Mouse (Mus musculus) liver, postnatal 0 days (tissue): ENCODE results near the gene Gm20388. TPM values are rescaled to one million over a fixed set of nuclear protein-coding genes. Genes with fewer than 3 reads are reported as not detected.

Source experiments
- ATAC-seq: fragments of 200-750 bp; cut with Nextera tagmentation; 2 replicates; pipeline ENCODE4 v1.8.0; 2017; ENCODE audit warnings: mild to moderate bottlenecking, moderate library complexity
- DNase-seq: peaks from one replicate; pipeline ENCODE4 v3.0.0-alpha.2; 2016
- H3K27ac ChIP-seq: fragments of 300-500 bp; sonication (generic); 2 replicates; pipeline ENCODE4 v1.5.1; 2014; ENCODE audit warnings: antibody characterized with exemption, moderate library complexity, mild to moderate bottlenecking, low read depth
- H3K27me3 ChIP-seq: fragments of 300-500 bp; sonication (generic); 2 replicates; pipeline ENCODE4 v1.6.1; 2014; ENCODE audit warnings: low read length, control low read depth, mixed read lengths; ENCODE audit not compliant: insufficient read depth
- H3K36me3 ChIP-seq: fragments of 300-500 bp; sonication (generic); replicated peaks from 2 replicates; pipeline ENCODE4 v1.6.1; 2014; ENCODE audit warnings: mild to moderate bottlenecking, control low read depth, low read length, moderate library complexity, mixed read lengths; ENCODE audit not compliant: insufficient read depth
- H3K4me1 ChIP-seq: fragments of 300-500 bp; sonication (generic); 2 replicates; pipeline ENCODE4 v1.6.1; 2014; ENCODE audit warnings: antibody characterized with exemption, mild to moderate bottlenecking, control low read depth; ENCODE audit not compliant: insufficient read depth
- H3K4me2 ChIP-seq: fragments of 300-500 bp; sonication (generic); 2 replicates; pipeline ENCODE4 v1.6.1; 2014; ENCODE audit warnings: low read depth, mild to moderate bottlenecking, low read length, moderate library complexity, mixed read lengths
- H3K4me3 ChIP-seq: fragments of 300-500 bp; sonication (generic); 2 replicates; pipeline ENCODE4 v1.5.1; 2014; ENCODE audit warnings: low read depth, low read length
- H3K9ac ChIP-seq: fragments of 300-500 bp; sonication (generic); replicated peaks from 2 replicates; pipeline ENCODE4 v1.6.1; 2014; ENCODE audit warnings: mild to moderate bottlenecking, moderate library complexity
- H3K9me3 ChIP-seq: fragments of 300-500 bp; sonication (generic); 2 replicates; pipeline ENCODE4 v1.6.1; 2016; ENCODE audit warnings: mild to moderate bottlenecking, control low read depth, low read length, mixed read lengths
- CTCF ChIP-seq: sonication (generic); IDR thresholded peaks from 2 replicates; pipeline ENCODE4 v1.5.1; 2016; ENCODE audit warnings: antibody characterized with exemption, low read depth
- EP300 ChIP-seq: IDR thresholded peaks from 2 replicates; pipeline ENCODE4 v1.6.1; 2016; ENCODE audit warnings: antibody characterized with exemption, low read depth, mild to moderate bottlenecking
- WGBS: fragments of 180-500 bp; shearing (Covaris S2); extraction: QIAGEN DNeasy Blood & Tissue Kit; methylation state at CpG from one replicate; pipeline ENCODE4 v1.1.7; 2014; ENCODE audit not compliant: insufficient replicate concordance; 5-methylcytosine and 5-hydroxymethylcytosine counted together
- polyA plus RNA-seq: library from polyadenylated mRNA; unstranded; fragments of >200 nt; fragmentation: Nextera tagmentation; extraction: Ambion mirVana; gene quantifications from 2 replicates; pipeline ENCODE4 v1.2.1, GENCODE M21; 2015

The Gm20388 gene
- polyA plus RNA-seq, 1 experiment from 2014 or later = not detected

GRCm38 (mm10) chr8:119933681-119934080 lies 23.0 kb downstream of the Gm20388 start:
- H3K27ac ChIP-seq = no peak overlapping the region
- WGBS = 80% methylated on average over 4 of the region's 4 CpGs
- H3K4me2 ChIP-seq = no peak overlapping the region
- peaks cover 31% of the 10 kb centered on the region for H3K36me3 ChIP-seq
- H3K4me3 ChIP-seq = no peak overlapping the region
- DNase-seq (no peak), ATAC-seq (no peak)
- no peak overlapping the region for H3K9ac ChIP-seq
- no peaks in the 10 kb centered on the region for H3K9me3 ChIP-seq
- TF ChIP-seq EP300 (no peak), CTCF (no peak)
- 0 out of 2 replicates have a peak, but pooled peaks cover 2% of the 10 kb centered on the region for H3K4me1 ChIP-seq
- no peaks in the 10 kb centered on the region for H3K27me3 ChIP-seq

- no peak overlapping the region for H3K4me3 ChIP-seq
- WGBS = 70% methylated on average over 6 of the region's 6 CpGs
- no peak overlapping the region for H3K4me2 ChIP-seq
- H3K9ac ChIP-seq = no peak overlapping the region
- H3K27ac ChIP-seq = no peak overlapping the region
- H3K9me3 ChIP-seq = no peaks in the 10 kb centered on the region
- no peaks in the 10 kb centered on the region for H3K27me3 ChIP-seq
- no peak for TF ChIP-seq CTCF
- no peak for TF ChIP-seq EP300
- ATAC-seq (no peak), DNase-seq (no peak)
- 0 out of 2 replicates have a peak, but pooled peaks cover 2% of the 10 kb centered on the region for H3K4me1 ChIP-seq
- H3K36me3 ChIP-seq = peaks cover 39% of the 10 kb centered on the region
Measured at GRCm38 (mm10) chr8:119935541-119935940, 24.9 kb downstream of the Gm20388 start.

GRCm38 (mm10) chr8:119938481-119938880 lies 27.8 kb downstream of the Gm20388 start:
- Histone ChIP-seq H3K4me1 (0 out of 2 replicates have a peak, but pooled peaks cover 2% of the 10 kb centered on the region), H3K27me3 (no peaks in the 10 kb centered on the region), H3K27ac (no peak overlapping the region), H3K9me3 (no peaks in the 10 kb centered on the region), H3K4me3 (no peak overlapping the region), H3K4me2 (no peak overlapping the region), H3K9ac (no peak overlapping the region), H3K36me3 (peaks cover 51% of the 10 kb centered on the region)
- WGBS = 88% methylated on average over 7 of the region's 7 CpGs
- ATAC-seq (no peak), DNase-seq (no peak)
- TF ChIP-seq CTCF (no peak), EP300 (no peak)

- 67% methylated on average over 2 of the region's 2 CpGs for WGBS
- Histone ChIP-seq H3K27me3 (no peaks in the 10 kb centered on the region), H3K4me3 (no peak overlapping the region), H3K27ac (no peak overlapping the region; the same call in 1 of the 2 replicates), H3K36me3 (peaks cover 51% of the 10 kb centered on the region), H3K4me2 (no peak overlapping the region), H3K4me1 (0 out of 2 replicates have a peak, but pooled peaks cover 2% of the 10 kb centered on the region), H3K9ac (no peak overlapping the region), H3K9me3 (no peaks in the 10 kb centered on the region)
- no peak for TF ChIP-seq CTCF
- ATAC-seq = no peak
- DNase-seq = no peak
Measured at GRCm38 (mm10) chr8:119939336-119939735, 28.7 kb downstream of the Gm20388 start.

GRCm38 (mm10) chr8:119941471-119941870 lies 30.8 kb downstream of the Gm20388 start:
- Histone ChIP-seq H3K9me3 (no peaks in the 10 kb centered on the region), H3K27me3 (no peaks in the 10 kb centered on the region), H3K4me1 (no peaks in the 10 kb centered on the region), H3K4me3 (no peak overlapping the region), H3K4me2 (no peak overlapping the region), H3K9ac (no peak overlapping the region), H3K27ac (no peak overlapping the region), H3K36me3 (peaks cover 55% of the 10 kb centered on the region)
- WGBS = 87% methylated on average over 18 of the region's 18 CpGs
- DNase-seq = no peak
- no peak for ATAC-seq
- no peak for TF ChIP-seq EP300
- no peak for TF ChIP-seq CTCF

GRCm38 (mm10) chr8:119943616-119944015 lies 33.0 kb downstream of the Gm20388 start:
- no peaks in the 10 kb centered on the region for H3K9me3 ChIP-seq
- H3K4me2 ChIP-seq = no peak overlapping the region
- ATAC-seq (no peak), DNase-seq (no peak)
- peaks cover 59% of the 10 kb centered on the region for H3K36me3 ChIP-seq
- H3K27me3 ChIP-seq = no peaks in the 10 kb centered on the region
- H3K9ac ChIP-seq = no peak overlapping the region
- H3K4me3 ChIP-seq = no peak overlapping the region
- TF ChIP-seq EP300 (no peak), CTCF (no peak)
- no peaks in the 10 kb centered on the region for H3K4me1 ChIP-seq
- no peak overlapping the region for H3K27ac ChIP-seq
- WGBS = 87% methylated on average over 10 of the region's 10 CpGs
